Mouse (Mus musculus): ENCODE measurements around the gene Cept1. TPM values are rescaled to one million over a fixed set of nuclear protein-coding genes. Genes with fewer than 3 reads are reported as not detected.
A peak's percentile ranks its signal among the peaks of the same experiment; 100 is the strongest.
"Not testable (repeated sequence)": the region's sequence is repeated elsewhere in the genome, so short reads cannot be mapped to it uniquely, and the experiment has no call there.

The Cept1 gene
- polyA plus RNA-seq (2012; ENCODE audit: insufficient read depth, insufficient read length, missing spikeins) = 25.1 and 44.5 TPM in 2 replicates

DNA sequence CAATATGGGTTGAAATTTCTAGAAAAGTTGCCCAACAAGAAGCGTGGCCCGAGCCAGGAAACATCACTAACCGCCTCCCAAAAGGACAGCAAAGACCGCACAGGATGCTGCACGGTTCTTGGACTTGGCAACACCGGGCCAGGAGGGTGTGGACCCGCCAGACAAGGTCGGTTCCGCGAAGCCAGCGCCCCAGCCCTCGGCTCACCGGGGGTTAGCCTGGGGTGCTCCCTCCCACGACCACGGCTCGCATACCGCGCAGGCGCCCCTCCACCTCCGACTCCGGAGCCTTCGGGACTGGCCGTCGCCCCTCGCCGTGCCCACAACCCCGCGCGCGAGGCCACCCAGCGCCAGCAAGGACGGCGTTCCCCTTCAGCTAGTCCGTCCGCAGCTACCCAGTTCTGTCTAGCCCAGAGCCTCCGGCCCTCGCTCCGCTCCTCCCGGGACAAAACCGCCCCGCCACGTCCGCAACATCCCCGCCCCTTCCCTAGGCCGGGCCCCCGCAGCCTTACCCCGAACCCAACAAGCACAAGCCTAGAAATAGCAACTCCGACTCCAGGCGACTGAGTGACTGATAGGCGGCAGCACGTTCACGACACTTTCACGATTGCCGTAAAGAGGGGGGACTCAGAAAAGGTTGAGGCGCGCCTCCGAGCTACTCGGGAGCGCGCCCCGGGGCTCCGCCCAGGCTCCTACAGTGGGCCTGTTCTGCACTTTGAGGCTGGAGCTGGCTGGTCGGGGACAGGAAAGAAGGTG lies at the start of gene Cept1, which contains the start of gene Dram2:
Gene Cept1, minus strand, starts transcription at position 632 of the 753 bp plus-strand sequence.
Gene Dram2, plus strand, starts transcription at position 628 of the 753 bp plus-strand sequence.
- peaks cover 6% of the 10 kb centered on the region; the same call in 1 of the 2 replicates for H3K4me1 ChIP-seq (ENCODE audit: control insufficient read depth, insufficient read depth, insufficient read length, low read length)

DNA sequence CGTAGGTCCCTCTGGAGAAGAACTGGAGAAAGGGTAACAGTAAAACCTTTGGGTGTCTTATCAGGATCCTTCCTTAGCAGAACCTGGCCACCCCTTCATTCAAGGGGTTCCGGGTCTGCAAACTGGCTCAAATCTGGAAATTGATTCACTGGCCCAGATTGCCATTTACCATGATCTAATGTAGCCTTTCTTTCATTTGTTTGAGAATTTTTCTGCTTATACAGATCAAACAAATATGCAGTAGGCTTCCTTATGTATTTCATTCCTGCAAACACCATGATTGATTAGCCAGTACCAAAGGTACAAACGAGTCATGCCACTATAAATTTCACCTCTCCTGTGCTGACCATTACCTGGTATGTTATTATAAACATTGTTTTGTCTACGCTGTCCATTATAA lies 46.0 kb upstream of the Cept1 start:
- not testable (repeated sequence) for H3K4me1 ChIP-seq (ENCODE audit: control insufficient read depth, insufficient read depth, insufficient read length, low read length); H3K4me3 ChIP-seq (ENCODE audit: insufficient read depth, low read depth, low read length); H3K27ac ChIP-seq (replicated peaks; ENCODE audit: low read depth, low read length)

More for the DNA sequence above, at the start of gene Cept1, which contains the start of gene Dram2:
- H3K4me3 ChIP-seq (ENCODE audit: insufficient read depth, low read depth, low read length) = peak within 1 kb of the TSS; percentile 90
- H3K27ac ChIP-seq (replicated peaks; ENCODE audit: low read depth, low read length) = peak within 1 kb of the TSS; percentile 97

DNA sequence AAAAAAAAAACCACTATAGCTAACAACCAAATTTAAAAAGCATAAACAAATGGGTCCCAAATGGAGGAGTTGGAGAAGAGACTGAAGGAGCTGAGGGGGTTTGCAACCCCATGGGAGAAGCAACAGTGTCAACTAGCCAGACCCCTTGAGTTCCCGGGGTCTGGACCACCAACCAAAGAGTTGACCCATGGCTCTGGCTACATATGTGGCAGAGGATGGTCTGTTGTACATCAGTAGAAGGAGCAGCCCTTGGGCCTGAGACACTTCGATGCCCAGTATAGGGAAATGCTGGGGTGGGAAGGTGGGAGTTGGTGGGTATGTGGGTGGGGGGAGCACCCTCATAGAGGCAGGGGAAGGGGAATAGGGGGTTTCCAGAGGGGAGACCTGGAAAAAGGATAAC lies 31.7 kb upstream of the Cept1 start:
- H3K4me1 ChIP-seq (ENCODE audit: control insufficient read depth, insufficient read depth, insufficient read length, low read length) = no peaks in the 10 kb centered on the region
- H3K4me3 ChIP-seq (ENCODE audit: insufficient read depth, low read depth, low read length) = no peak overlapping the region
- no peak overlapping the region for H3K27ac ChIP-seq (replicated peaks; ENCODE audit: low read depth, low read length)

DNA sequence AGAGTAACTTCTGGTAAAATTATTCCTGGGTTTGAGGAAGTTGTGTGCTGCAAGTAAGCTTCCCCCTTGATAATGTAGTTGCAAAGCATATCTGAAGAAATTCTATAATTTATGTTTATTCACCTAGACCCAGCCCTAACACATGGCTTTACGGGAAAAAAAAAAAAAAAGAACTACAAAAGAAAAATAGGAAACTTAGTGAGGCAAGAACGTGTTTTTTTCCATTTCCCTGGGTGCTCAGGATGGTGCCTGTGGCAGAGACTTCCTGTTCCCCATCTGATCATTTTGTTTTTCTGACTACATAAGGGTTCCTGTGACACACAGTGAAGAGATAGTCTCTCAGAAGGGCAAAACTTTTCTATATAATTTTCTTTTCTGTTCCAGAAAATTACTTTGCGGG lies 25.6 kb upstream of the Cept1 start:
- no peak overlapping the region for H3K4me3 ChIP-seq (ENCODE audit: insufficient read depth, low read depth, low read length)
- H3K27ac ChIP-seq (replicated peaks; ENCODE audit: low read depth, low read length) = no peak overlapping the region
- no peaks in the 10 kb centered on the region for H3K4me1 ChIP-seq (ENCODE audit: control insufficient read depth, insufficient read depth, insufficient read length, low read length)

DNA sequence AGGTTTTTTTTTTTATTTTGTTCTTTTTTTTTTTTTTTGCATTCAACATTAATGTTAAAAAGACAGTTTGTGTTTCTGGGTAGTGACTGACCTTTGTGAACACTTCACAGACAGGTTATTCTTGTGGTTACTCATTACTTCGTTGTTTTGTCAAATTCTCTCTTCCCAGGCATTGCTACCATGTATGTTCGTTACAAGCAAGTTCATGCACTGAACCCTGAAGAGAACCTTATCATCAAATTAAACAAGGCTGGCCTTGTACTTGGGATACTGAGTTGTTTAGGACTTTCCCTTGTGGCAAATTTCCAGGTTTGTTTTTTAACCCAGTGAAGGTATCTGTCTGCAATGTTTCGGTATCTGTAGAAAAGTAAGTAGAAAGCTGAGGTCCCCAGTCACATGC lies 18.3 kb upstream of the Cept1 start:
- H3K4me3 ChIP-seq (ENCODE audit: insufficient read depth, low read depth, low read length) = no peak overlapping the region
- no peak overlapping the region for H3K27ac ChIP-seq (replicated peaks; ENCODE audit: low read depth, low read length)
- H3K4me1 ChIP-seq (ENCODE audit: control insufficient read depth, insufficient read depth, insufficient read length, low read length) = no peaks in the 10 kb centered on the region

DNA sequence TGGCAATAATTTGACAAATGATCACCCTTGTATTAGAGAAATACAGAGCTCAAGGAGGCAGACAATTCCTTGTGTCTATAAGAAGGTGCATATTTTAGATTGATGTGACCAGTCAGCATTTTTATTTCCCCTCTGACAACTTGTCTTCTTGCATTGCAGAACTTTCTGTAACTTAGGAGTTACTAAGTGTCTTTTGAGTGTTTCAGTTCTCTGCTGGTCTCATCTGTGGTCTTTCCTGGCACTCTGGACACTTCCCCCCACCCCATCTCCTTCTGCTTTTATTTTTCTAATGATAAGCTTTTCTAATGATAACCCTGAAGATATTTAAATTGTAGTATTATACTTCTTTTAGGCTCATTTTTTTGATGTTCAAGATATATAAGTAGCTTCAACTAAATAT lies 10.7 kb upstream of the Cept1 start:
- no peak overlapping the region for H3K4me3 ChIP-seq (ENCODE audit: insufficient read depth, low read depth, low read length)
- no peak overlapping the region for H3K27ac ChIP-seq (replicated peaks; ENCODE audit: low read depth, low read length)
- 0 out of 2 replicates have a peak, but pooled peaks cover 2% of the 10 kb centered on the region for H3K4me1 ChIP-seq (ENCODE audit: control insufficient read depth, insufficient read depth, insufficient read length, low read length)

DNA sequence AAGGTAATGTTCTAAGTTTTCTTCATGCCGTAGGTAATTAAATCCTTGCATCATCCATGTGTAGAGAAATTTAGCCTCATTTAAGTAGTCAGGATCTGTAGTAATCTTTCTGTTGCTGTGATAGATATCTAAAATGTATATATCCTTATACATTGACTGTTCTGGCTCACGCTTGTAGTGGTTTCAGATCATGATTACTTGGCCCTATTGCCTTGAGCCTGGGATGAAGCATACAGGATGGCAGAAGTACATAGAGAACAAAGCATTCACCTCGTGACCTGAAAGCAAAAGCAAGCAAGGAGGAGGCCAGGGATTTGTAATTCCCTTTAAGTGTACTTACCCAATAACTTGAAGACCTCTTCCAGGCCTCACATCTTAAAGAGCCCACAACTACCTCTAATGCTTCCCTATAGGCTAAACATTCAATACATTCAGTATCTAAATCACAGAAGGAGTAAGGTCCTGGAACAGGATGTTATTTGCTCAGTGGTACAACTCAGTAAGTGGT lies 8.2 kb upstream of the Cept1 start:
- H3K27ac ChIP-seq (replicated peaks; ENCODE audit: low read depth, low read length) = no peak overlapping the region
- no peak overlapping the region for H3K4me3 ChIP-seq (ENCODE audit: insufficient read depth, low read depth, low read length)
- peaks cover 4% of the 10 kb centered on the region; the same call in 1 of the 2 replicates for H3K4me1 ChIP-seq (ENCODE audit: control insufficient read depth, insufficient read depth, insufficient read length, low read length)

DNA sequence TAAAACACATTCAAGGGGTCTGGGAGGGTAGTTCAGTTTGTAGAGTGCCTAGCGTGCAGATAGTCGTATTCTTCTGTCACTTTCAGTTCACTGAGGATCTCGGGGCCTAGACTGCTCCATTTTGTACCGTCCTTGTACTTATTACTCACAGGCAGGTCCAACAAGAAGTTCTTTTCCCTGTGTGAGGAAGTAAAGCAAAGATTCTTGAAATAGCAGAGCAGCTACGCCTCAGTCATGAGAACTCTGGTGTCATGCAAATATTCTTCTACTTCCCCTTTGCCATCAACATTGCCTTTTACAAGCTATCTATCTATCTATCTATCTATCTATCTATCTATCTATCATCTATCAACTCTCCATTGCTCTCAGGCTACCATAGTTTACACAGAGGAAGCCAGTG lies 5.8 kb upstream of the Cept1 start:
- H3K27ac ChIP-seq (replicated peaks; ENCODE audit: low read depth, low read length) = peak overlapping the region; percentile 45; the same call in 1 of the 2 replicates
- H3K4me3 ChIP-seq (ENCODE audit: insufficient read depth, low read depth, low read length) = no peak overlapping the region
- peaks cover 4% of the 10 kb centered on the region; the same call in 1 of the 2 replicates for H3K4me1 ChIP-seq (ENCODE audit: control insufficient read depth, insufficient read depth, insufficient read length, low read length)

DNA sequence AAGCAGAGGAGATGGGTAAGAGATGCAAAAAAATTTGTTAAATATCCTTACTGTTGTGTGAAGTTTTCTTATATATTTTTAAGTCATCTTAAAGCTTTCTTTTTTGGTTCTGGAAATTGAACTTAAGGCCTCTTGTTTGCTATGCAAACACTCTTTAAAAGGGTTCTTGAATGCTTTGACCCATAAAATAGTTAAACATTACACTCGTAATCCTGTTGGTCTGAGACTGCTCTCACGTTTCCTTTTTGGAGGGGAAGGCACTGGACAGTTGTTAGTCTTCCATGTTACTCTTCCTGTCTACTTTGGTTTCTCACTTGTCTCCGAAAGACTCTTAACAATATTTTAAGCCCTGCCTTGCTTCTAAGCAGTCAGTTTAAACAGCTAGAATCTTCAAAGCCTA lies 1.4 kb upstream of the Cept1 start:
- peak overlapping the region; percentile 1; the same call in 1 of the 2 replicates for H3K4me3 ChIP-seq (ENCODE audit: insufficient read depth, low read depth, low read length)
- peaks cover 5% of the 10 kb centered on the region; the same call in 1 of the 2 replicates for H3K4me1 ChIP-seq (ENCODE audit: control insufficient read depth, insufficient read depth, insufficient read length, low read length)
- H3K27ac ChIP-seq (replicated peaks; ENCODE audit: low read depth, low read length) = no peak overlapping the region

DNA sequence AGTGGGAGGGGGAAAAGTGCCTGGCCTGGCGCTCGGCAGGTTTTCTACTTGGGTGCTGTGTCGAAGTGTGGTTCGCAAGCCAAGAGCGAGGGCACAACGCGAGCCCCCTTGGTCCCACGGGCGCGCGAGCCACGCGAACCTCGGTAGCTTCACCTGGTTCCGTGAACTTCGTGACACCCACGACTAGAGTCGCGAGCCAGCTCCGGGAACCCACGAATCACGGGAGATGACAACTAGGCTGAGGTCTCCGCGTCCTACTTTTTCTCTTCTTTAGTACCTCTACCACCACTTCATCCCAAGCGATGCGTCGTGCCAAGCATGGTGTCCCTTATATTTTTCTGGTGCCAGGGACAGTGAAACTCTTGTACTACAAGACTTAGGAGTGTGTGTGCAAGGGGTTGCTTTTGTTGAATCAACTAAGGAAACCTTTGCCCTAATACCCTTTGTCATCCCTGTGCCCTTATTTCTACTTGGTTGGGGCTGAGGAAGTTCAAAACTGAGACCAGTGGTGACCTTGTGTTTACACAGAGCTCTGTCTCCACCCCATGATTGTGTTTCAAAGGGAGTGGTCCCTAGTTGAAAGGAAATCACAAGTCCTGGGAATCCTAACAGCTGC lies 430 bp upstream of the Cept1 start:
- peak overlapping the region; percentile 97 for H3K27ac ChIP-seq (replicated peaks; ENCODE audit: low read depth, low read length)

DNA sequence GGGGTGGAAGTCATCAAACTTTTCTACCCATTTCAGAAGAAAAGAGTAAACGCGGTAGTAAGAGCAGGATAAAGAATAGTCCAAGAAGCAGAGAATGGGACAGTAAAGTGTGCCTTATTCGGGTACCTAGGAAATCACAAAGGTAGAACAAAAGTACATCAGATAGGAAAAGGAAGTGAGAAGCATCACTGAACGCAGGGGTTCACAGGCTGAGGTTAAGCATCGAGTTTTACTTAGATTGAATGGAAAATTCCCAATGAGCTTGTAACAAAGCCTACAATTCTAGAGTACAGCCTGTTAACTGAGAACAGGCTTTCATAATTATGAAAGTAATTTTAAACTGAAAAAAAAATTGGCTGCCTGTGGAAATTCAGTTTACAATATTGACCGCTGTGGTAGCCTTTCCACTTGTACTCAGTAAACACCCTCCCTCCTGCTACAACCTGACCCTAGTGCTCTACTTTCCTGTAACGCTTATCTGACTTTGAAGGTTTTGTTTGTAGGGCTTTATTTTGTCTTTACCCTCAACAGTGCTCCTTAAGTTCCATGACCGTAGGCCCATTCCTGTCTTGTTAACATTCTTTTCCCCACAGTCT lies 2.8 kb downstream of the Cept1 start:
- no peak overlapping the region for H3K4me3 ChIP-seq (ENCODE audit: insufficient read depth, low read depth, low read length)
- H3K4me1 ChIP-seq (ENCODE audit: control insufficient read depth, insufficient read depth, insufficient read length, low read length) = peaks cover 4% of the 10 kb centered on the region; the same call in 1 of the 2 replicates
- no peak overlapping the region for H3K27ac ChIP-seq (replicated peaks; ENCODE audit: low read depth, low read length)

More for the DNA sequence above, 430 bp upstream of the Cept1 start:
- H3K4me3 ChIP-seq (ENCODE audit: insufficient read depth, low read depth, low read length) = peak overlapping the region; percentile 90
- H3K4me1 ChIP-seq (ENCODE audit: control insufficient read depth, insufficient read depth, insufficient read length, low read length) = peaks cover 6% of the 10 kb centered on the region; the same call in 1 of the 2 replicates

DNA sequence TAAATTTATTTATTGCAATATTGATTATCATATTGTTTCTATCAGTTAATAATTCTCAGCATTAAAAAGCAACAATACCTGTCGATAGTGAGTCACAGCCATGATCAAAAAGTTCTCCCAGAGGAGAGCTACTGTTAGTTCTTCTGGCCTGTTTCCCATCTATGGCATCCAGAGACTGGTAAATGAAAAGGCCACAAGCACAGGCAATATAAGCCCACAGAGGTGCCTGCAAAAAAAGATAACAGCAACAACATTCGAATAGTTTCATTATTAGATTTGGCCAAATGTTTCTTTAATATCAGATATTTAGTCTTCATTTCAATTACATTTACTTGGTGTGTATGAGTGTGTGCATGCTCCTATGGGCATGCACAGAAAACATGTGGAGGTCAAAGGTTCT lies 14.3 kb downstream of the Cept1 start:
- Histone ChIP-seq H3K4me3 (ENCODE audit: insufficient read depth, low read depth, low read length) (no peak overlapping the region), H3K27ac (replicated peaks; ENCODE audit: low read depth, low read length) (no peak overlapping the region), H3K4me1 (ENCODE audit: control insufficient read depth, insufficient read depth, insufficient read length, low read length) (no peaks in the 10 kb centered on the region)

DNA sequence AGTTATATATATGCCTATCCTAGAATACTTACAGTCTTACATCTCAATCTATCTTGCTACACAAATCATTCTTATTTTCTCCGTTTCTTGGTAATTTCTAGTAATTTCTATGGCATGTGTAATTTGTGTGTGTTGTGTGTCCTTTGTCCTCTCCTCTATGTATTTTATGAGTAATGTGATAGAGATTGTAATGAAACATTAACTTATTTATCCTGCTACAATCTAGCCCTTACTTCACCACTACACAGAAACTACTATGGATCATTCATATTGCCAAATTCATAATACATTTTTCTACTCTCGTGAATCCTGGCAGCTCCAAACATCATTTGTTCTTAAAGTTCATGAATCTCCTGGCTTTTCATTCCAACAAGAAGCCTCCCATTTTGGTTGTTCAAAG lies 19.6 kb downstream of the Cept1 start:
- no peak overlapping the region for H3K27ac ChIP-seq (replicated peaks; ENCODE audit: low read depth, low read length)
- no peak overlapping the region for H3K4me3 ChIP-seq (ENCODE audit: insufficient read depth, low read depth, low read length)

DNA sequence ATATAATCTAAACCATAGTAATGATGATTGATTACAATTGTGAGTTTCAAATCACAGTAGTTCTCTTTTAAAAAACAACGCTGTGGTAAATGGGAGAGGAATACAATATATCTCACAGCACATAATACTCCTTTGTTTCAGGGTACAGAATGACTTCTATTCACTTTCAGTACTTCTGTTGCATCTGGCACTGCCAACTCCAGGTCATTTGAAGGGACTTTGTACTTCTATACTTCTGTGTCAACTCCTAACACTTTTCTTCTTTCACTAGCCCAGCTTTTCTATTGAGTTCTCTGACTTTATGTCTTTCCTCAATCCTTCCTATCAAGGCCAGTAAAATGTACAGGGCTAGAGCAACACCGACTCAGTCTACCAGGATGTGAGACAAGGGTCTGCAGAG lies 21.2 kb downstream of the Cept1 start:
- Histone ChIP-seq H3K4me1 (ENCODE audit: control insufficient read depth, insufficient read depth, insufficient read length, low read length) (no peaks in the 10 kb centered on the region), H3K4me3 (ENCODE audit: insufficient read depth, low read depth, low read length) (no peak overlapping the region), H3K27ac (replicated peaks; ENCODE audit: low read depth, low read length) (no peak overlapping the region)

More for the DNA sequence above, 19.6 kb downstream of the Cept1 start:
- no peaks in the 10 kb centered on the region for H3K4me1 ChIP-seq (ENCODE audit: control insufficient read depth, insufficient read depth, insufficient read length, low read length)

DNA sequence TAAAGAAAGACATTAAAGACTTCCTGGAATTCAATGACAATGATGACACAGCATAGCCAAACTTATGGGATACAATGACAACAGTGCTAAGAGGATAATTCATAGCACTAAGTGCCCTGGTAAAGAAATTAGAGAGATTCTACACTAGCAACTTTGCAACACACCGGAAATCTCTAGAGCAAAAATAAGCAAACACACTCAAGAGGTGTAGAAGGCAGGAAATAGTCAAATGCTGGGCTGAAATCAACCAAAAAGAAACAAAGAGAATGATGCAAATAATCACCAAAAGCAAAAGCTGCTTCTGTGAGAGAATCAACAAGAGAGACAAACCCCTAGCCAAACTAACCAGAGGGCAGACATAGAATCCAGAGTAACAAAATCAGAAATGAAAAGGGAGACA lies 24.9 kb downstream of the Cept1 start:
- H3K4me3 ChIP-seq (ENCODE audit: insufficient read depth, low read depth, low read length) = no peak overlapping the region

More for the DNA sequence above, 24.9 kb downstream of the Cept1 start:
- H3K4me1 ChIP-seq (ENCODE audit: control insufficient read depth, insufficient read depth, insufficient read length, low read length) = no peaks in the 10 kb centered on the region
- H3K27ac ChIP-seq (replicated peaks; ENCODE audit: low read depth, low read length) = no peak overlapping the region

Measured in brown adipose tissue, adult 24 weeks (tissue).